Comparison of ENCODE assay signal across 19 mouse cellular contexts in genomic region chr11:15125812-15126211, GRCm38 (mm10).
DNase-seq lines count a peak whose midpoint lies in the region; ATAC-seq and TF ChIP-seq lines count a peak whose summit lies in the region.
"Had no signal": no experiment of that assay in that cellular context is flagged by ENCODE, and none has a peak within 500 bp of the region (broad histone marks: within the 10 kb centered on the region; RNA-seq: fewer than 3 reads in every experiment).

No protein-coding gene starts in this region.

- no peaks in the 10 kb centered on the region for H3K36me3 ChIP-seq in forebrain, embryonic 14.5 days (ENCODE audit: control insufficient read depth, insufficient read depth, low read length)
- H3K36me3 ChIP-seq in forebrain, embryonic 11.5 days (ENCODE audit: control insufficient read depth, insufficient read depth, low read length), result no peaks in the 10 kb centered on the region
- no peaks in the 10 kb centered on the region for H3K36me3 ChIP-seq in hindbrain, embryonic 16.5 days (ENCODE audit: control insufficient read depth, insufficient read depth, low read length)
- no peaks in the 10 kb centered on the region for H3K36me3 ChIP-seq in hindbrain, embryonic 13.5 days
- H3K36me3 ChIP-seq: embryonic facial prominence, embryonic 12.5 days; heart, embryonic 13.5 days; kidney, embryonic 15.5 days had no signal

- no peak overlapping the region for H3K27ac ChIP-seq in forebrain, embryonic 14.5 days (ENCODE audit: low read depth, low read length)
- no peak overlapping the region for H3K27ac ChIP-seq in forebrain, embryonic 11.5 days (ENCODE audit: low read depth, low read length)
- no peak overlapping the region for H3K27ac ChIP-seq in hindbrain, embryonic 16.5 days (ENCODE audit: low read depth, low read length)
- H3K27ac ChIP-seq in hindbrain, embryonic 13.5 days, result no peak overlapping the region
- H3K27ac ChIP-seq: embryonic facial prominence, embryonic 12.5 days; heart, embryonic 13.5 days; kidney, embryonic 15.5 days had no signal

- no peak overlapping the region for H3K9ac ChIP-seq in forebrain, embryonic 14.5 days (ENCODE audit: low read length)
- H3K9ac ChIP-seq in forebrain, embryonic 11.5 days (ENCODE audit: low read length), result no peak overlapping the region
- no peak overlapping the region for H3K9ac ChIP-seq in hindbrain, embryonic 16.5 days (ENCODE audit: low read depth, low read length)
- no peak overlapping the region for H3K9ac ChIP-seq in hindbrain, embryonic 13.5 days
- H3K9ac ChIP-seq: embryonic facial prominence, embryonic 12.5 days; heart, embryonic 13.5 days; kidney, embryonic 15.5 days had no signal

- H3K4me2 ChIP-seq in forebrain, embryonic 14.5 days (ENCODE audit: low read length), result no peak overlapping the region
- H3K4me2 ChIP-seq in forebrain, embryonic 11.5 days (ENCODE audit: low read depth, low read length, severe bottlenecking), result no peak overlapping the region
- H3K4me2 ChIP-seq in hindbrain, embryonic 16.5 days (ENCODE audit: low read length), result no peak overlapping the region
- H3K4me2 ChIP-seq in hindbrain, embryonic 13.5 days, result no peak overlapping the region
- H3K4me2 ChIP-seq: embryonic facial prominence, embryonic 12.5 days; heart, embryonic 13.5 days; kidney, embryonic 15.5 days had no signal

- ATAC-seq in forebrain, embryonic 14.5 days, result peak; percentile 84; the same call in 1 of the 2 replicates
- no peak for ATAC-seq in forebrain, embryonic 11.5 days (replicated peaks; ENCODE audit: low FRiP score)
- ATAC-seq in hindbrain, embryonic 16.5 days, result peak; percentile 76
- no peak for ATAC-seq in hindbrain, embryonic 13.5 days (ENCODE audit: low FRiP score)
- ATAC-seq: intestine, embryonic 16.5 days had no signal

- H3K4me1 ChIP-seq in forebrain, embryonic 14.5 days (ENCODE audit: control insufficient read depth, insufficient read depth, low read length), result no peaks in the 10 kb centered on the region
- no peaks in the 10 kb centered on the region for H3K4me1 ChIP-seq in forebrain, embryonic 11.5 days (replicated peaks; ENCODE audit: control insufficient read depth, insufficient read depth, low read length)
- H3K4me1 ChIP-seq in hindbrain, embryonic 16.5 days (ENCODE audit: control insufficient read depth, insufficient read depth, low read depth, low read length), result no peaks in the 10 kb centered on the region
- no peaks in the 10 kb centered on the region for H3K4me1 ChIP-seq in hindbrain, embryonic 13.5 days (replicated peaks)
- H3K4me1 ChIP-seq: embryonic facial prominence, embryonic 12.5 days; heart, embryonic 13.5 days; kidney, embryonic 15.5 days had no signal

- no peaks in the 10 kb centered on the region for H3K27me3 ChIP-seq in forebrain, embryonic 14.5 days (replicated peaks; ENCODE audit: control insufficient read depth, insufficient read depth, low read length)
- H3K27me3 ChIP-seq in forebrain, embryonic 11.5 days (ENCODE audit: control insufficient read depth, insufficient read depth, low read length), result no peaks in the 10 kb centered on the region
- H3K27me3 ChIP-seq in hindbrain, embryonic 16.5 days (replicated peaks; ENCODE audit: control insufficient read depth, insufficient read depth, low read length), result no peaks in the 10 kb centered on the region
- H3K27me3 ChIP-seq in hindbrain, embryonic 13.5 days, result no peaks in the 10 kb centered on the region
- H3K27me3 ChIP-seq: embryonic facial prominence, embryonic 12.5 days; heart, embryonic 13.5 days; kidney, embryonic 15.5 days had no signal

- H3K4me3 ChIP-seq in forebrain, embryonic 14.5 days (ENCODE audit: low read depth, low read length), result no peak overlapping the region
- no peak overlapping the region for H3K4me3 ChIP-seq in forebrain, embryonic 11.5 days (ENCODE audit: low read depth, low read length)
- no peak overlapping the region for H3K4me3 ChIP-seq in hindbrain, embryonic 16.5 days (ENCODE audit: low read length)
- no peak overlapping the region for H3K4me3 ChIP-seq in hindbrain, embryonic 13.5 days
- H3K4me3 ChIP-seq: embryonic facial prominence, embryonic 12.5 days; heart, embryonic 13.5 days; kidney, embryonic 15.5 days had no signal

- 52% methylated on average over 2 of the region's 2 CpGs for WGBS in forebrain, embryonic 14.5 days
- 60% methylated on average over 2 of the region's 2 CpGs for WGBS in forebrain, embryonic 11.5 days
- 58% methylated on average over 2 of the region's 2 CpGs for WGBS in hindbrain, embryonic 16.5 days
- 81% methylated on average over 2 of the region's 2 CpGs for WGBS in hindbrain, embryonic 13.5 days

- TF ChIP-seq POLR2A in brain, embryonic 14.5 days (IDR thresholded peaks at IDR 0.05; ENCODE audit: borderline replicate concordance, extremely low read depth, insufficient read depth, insufficient read length, poor library complexity, severe bottlenecking), result no peak

- DNase-seq in forebrain, embryonic 14.5 days (ENCODE audit: low spot score), result peak; percentile 70
- no peak for DNase-seq in forebrain, embryonic 11.5 days (ENCODE audit: low spot score)
- peak; percentile 5 for DNase-seq in brain, adult 2 months (ENCODE audit: low read depth, low spot score)
- peak; percentile 74 for DNase-seq in brain, embryonic 14.5 days (ENCODE audit: low read depth)
- no peak for DNase-seq in T-cell, adult 2 months (ENCODE audit: low spot score)
- DNase-seq: adrenal gland, adult 8-10 months; adrenal gland, postnatal 36 days; cerebellum, adult 11-12 months; cerebellum, adult 9-11 months; gastrocnemius, postnatal 36 days; heart, adult 11 months; heart, postnatal 36 days; kidney, adult 2 months had no signal

- no peak for TF ChIP-seq CTCF in brain, embryonic 14.5 days (IDR thresholded peaks at IDR 0.05; ENCODE audit: borderline replicate concordance, extremely low read depth, insufficient read depth, insufficient read length)

- no peaks in the 10 kb centered on the region for H3K9me3 ChIP-seq in forebrain, embryonic 14.5 days (replicated peaks; ENCODE audit: control insufficient read depth, low read length)
- no peaks in the 10 kb centered on the region for H3K9me3 ChIP-seq in forebrain, embryonic 11.5 days (ENCODE audit: control insufficient read depth, low read length)
- no peaks in the 10 kb centered on the region for H3K9me3 ChIP-seq in hindbrain, embryonic 16.5 days (ENCODE audit: control insufficient read depth, low read length)
- no peaks in the 10 kb centered on the region for H3K9me3 ChIP-seq in hindbrain, embryonic 13.5 days
- H3K9me3 ChIP-seq: embryonic facial prominence, embryonic 12.5 days; heart, embryonic 13.5 days; kidney, embryonic 15.5 days had no signal

Comparison
In these comparisons a context has a peak if more than half of its experiments do, and no peak if none do; other contexts are left out.
1. ATAC-seq: peak in forebrain, embryonic 14.5 days (single experiment) and hindbrain, embryonic 16.5 days (single experiment); none in forebrain, embryonic 11.5 days (single experiment) and hindbrain, embryonic 13.5 days (single experiment).
2. DNase-seq: peak in forebrain, embryonic 14.5 days (single experiment), brain, adult 2 months (single experiment) and brain, embryonic 14.5 days (single experiment); none in forebrain, embryonic 11.5 days (single experiment) and T-cell, adult 2 months (single experiment).